Mouse (Mus musculus) thymus, postnatal 25 days (tissue): ENCODE results near the gene Phtf2.
"Not testable (repeated sequence)": the region's sequence is repeated elsewhere in the genome, so short reads cannot be mapped to it uniquely, and the experiment has no call there.

ENCODE experiments used
- DNase-seq: peaks from one replicate; pipeline ENCODE4 v3.0.0; 2022

The Phtf2 gene

DNA sequence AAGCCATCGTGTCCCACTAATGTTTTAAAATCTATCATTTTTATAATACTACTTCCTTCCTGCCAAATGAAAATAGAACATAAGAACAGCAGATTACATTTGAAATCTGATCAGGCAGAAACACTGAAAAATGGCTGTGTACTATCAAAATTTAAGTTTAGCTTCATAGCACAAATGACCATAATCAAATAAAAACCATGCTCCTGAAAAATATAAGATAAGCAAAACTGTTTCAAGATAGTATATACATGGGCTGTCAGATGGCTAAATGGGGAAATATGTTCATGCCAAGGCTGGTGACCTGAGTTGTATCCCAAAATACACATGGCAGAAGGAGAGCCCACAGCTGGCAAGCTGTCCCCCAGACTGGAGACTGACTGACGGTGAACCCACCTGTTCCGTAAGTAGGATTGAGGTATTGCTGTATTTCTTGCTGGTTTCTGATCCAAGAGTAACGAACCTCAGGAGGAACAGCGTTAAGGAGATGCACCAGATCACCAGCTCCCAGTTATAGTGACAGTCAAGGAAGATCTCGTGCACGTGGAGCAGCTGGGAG, 116.5 kb downstream of the Phtf2 start:
- DNase-seq, result no peak

- not testable (repeated sequence) for DNase-seq
Observed at GRCm38 (mm10) chr5:20762441-20762840, 119.5 kb downstream of the Phtf2 start.

GRCm38 (mm10) chr5:20760368-20761162, 121.4 kb downstream of the Phtf2 start:
- no peak for DNase-seq

DNA sequence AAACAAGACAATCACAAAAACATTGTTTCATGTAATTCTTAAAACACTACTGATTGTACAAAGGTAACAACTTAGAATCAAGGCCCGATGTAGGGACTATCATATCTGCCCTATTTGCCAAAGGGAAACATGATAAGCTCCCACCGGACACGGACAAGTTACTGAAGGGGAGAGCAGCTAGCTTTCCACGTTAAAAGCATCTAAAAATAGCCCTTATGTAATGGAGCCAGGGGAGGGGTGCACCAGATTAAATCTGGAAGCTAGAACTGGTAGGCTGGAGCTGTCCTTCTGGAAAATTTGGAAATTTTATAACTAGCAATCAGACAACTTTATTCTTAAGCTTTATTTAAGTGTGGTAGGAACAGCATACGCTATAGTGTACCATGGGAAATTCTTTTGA, 122.2 kb downstream of the Phtf2 start:
- no peak for DNase-seq

DNA sequence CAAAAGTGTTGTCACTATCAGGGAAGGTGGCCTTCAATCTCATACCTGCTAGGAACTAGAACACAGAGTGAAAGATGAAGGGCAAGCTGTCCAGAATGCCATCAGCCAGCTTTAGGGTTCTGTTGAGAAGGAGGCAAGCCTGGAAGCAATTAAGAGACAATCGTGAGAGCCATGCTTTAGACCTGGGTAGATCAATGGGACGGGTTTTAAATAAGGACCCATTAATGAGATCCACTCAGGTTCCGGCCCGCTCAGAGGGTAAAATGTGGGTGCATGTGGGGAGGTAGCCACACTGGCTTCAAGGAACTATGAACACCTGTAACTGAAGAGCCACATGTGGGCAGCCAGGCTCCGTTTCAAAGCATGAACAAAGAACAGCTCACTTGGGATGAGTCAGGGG, 128.0 kb downstream of the Phtf2 start:
- no peak for DNase-seq

GRCm38 (mm10) chr5:20753096-20753495, 128.8 kb downstream of the Phtf2 start:
- DNase-seq, result no peak

DNA sequence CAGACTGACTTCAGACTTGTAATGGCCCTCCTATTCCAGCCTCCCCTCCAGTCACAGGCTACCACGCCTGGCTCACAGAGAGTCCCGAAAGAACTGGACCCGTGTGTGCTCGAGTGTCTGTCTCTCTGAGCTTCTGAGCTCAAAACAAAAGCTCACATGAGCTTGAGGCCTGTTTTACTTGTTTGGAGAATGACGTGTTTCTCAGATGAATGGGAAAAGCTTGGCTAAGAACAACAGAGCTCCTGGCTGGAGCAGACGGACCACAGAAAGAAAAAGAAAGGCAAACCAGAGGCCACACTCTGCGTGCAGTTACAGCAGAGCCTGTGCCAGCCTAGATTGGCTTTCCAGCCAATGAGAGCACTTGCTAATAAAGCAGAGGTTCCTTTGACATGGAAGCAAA, 130.2 kb downstream of the Phtf2 start:
- DNase-seq, result no peak

DNA sequence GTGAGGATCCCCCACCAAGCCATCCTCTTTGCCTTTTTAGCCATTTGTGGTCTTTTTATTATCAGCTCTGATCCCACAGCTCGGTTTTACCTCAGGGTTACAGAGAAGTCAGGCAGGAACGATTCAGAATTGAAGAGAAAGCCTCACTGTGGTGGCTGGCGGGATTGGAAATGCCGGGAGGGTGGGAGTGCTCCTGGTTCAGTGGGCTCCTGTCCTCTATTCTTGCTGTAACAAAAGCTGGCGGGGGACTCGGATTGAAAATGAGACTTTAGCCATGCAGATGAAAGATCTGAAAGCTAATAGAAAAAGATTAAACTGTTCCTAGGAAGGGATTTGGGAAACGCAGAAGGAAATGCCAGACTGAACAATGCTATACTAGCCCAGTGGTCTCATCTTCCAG, 130.9 kb downstream of the Phtf2 start:
- DNase-seq, result no peak

GRCm38 (mm10) chr5:20749535-20749934, 132.4 kb downstream of the Phtf2 start:
- peak; percentile 16 for DNase-seq

DNA sequence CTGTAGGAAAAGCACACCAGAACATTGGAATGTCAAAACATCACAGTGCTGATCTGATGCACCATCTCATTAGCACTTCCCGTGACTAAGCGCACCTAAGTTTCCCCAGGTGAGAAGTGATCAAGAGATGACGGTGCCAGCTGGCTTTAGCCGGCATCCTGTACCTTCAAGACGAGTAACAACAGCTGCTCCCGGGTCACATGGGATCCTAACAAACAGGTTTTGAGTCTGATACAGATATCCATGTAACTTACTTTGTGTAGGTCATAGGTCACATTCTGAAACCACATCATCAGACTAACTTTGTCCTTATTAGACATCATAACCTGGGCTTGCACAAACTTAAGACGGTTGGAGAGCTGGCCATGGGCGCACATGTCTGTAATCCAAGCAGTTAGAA, 133.1 kb downstream of the Phtf2 start:
- no peak for DNase-seq

DNA sequence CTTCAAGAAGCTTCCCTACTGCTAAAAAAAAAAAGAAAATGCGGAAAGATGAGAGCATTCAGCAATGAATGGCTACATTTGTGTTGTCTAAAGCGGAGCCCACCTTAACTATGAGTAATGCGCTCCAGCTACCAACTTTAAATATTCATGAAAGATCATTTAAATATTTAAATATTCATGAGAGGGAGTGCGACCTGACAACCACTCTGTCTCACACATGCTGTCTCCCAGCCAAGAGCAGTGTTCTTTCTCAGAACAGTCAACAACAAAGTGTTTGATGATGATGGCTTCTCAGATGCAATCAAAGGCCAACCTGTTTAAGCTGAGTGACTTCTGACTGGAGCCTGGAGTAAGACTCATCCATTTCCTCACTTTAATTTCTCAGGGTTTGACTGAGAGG, 133.8 kb downstream of the Phtf2 start:
- no peak for DNase-seq

DNA sequence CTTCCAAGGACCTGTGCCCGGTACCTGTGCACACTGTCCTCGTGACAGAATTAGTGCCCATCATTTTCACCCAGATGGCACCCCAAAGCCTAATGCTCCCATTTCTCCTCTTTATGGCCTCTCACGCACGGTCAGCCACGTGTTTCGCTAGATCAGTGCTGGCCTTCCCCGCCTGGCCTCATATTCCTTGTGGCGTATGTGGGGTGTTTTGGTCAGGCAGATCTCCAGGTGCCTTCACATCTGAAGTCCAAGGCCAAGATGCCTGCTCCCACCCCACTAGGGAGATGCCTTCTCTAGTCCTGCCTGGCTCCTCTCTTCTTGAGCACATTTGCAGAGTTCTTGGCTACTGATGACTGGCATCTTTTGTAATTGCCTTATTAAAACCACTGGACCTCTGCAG, 140.0 kb downstream of the Phtf2 start:
- DNase-seq, result no peak

DNA sequence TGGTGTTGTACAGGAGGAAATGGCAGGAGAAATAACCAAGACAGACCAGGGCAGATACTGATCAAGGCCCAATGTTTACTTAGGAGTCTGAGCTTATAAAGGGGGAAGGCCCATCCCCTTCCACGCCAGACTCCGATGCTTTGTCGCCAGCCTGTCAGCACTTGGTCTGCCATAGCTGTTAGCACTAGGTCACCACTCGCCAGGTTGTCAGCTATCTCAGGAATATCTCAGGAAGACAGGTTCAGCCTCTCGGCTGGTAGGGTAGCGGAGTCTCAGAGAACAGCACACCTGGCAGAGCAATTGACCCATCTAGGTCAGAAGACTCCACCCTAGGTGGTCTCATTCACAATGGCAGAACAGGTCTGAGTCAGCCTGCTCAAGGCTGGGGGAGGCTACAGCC, 140.7 kb downstream of the Phtf2 start:
- DNase-seq, result no peak

DNA sequence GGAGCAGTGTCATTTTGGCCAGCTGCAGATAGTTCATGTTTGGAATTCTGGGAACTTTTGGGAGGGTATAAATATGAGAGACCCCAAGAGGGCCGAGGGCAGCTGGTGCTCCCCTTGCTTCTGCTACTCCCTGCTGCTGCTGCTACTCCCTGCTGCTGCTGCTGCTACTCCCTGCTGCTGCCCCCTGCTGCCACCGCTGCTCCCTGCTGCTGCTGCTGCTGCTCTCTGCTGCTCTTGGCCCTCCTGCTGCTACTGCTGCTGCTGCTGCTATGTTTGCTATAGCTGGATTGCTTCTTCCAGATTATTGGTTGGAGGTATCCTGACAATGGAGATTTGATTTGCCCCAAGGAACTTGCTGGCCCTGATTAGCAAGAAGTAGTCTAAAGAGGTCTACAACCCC, 143.1 kb downstream of the Phtf2 start:
- peak; percentile 9 for DNase-seq

GRCm38 (mm10) chr5:20723226-20723625, 158.7 kb downstream of the Phtf2 start:
- DNase-seq, result not testable (repeated sequence)

- no peak for DNase-seq
Observed at GRCm38 (mm10) chr5:20720201-20720900, 161.6 kb downstream of the Phtf2 start.

DNA sequence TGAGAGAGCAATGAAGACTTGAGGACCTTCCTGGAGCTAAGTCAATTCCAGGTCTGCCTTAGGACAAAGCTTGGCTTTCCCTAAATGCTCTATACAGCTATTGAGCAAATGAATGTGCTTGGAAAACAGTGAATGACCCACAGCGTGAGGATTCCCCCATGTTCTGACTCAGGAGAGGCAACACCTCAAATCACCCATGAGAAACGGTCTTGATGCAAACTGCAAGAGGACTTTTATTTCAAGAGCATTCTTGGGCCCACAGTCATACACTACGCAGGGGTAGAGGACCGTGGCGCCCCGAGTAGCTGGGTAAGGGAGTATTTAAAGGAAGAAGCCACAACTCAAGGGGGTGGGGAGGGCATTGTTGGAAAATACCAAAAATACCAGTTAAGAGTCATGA, 165.9 kb downstream of the Phtf2 start:
- not testable (repeated sequence) for DNase-seq

DNA sequence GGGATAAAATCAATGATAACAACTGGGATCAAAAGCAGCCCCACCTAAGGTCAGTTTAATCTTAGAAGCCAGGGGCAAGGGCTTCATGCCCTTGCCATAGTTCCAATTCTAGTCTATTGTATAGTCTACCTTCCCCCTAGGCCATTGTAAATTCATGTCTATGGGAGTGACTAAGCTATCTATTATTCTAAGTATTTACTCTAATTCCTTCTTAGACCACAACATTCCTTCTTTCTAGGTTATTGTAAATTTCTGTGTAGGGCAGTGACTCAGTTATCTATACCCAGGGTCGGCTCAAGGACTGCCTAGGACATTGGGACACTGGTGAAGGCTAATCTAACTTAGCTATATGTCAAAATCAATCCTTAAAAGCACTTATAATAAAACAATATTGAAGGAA, 167.3 kb downstream of the Phtf2 start:
- not testable (repeated sequence) for DNase-seq

DNA sequence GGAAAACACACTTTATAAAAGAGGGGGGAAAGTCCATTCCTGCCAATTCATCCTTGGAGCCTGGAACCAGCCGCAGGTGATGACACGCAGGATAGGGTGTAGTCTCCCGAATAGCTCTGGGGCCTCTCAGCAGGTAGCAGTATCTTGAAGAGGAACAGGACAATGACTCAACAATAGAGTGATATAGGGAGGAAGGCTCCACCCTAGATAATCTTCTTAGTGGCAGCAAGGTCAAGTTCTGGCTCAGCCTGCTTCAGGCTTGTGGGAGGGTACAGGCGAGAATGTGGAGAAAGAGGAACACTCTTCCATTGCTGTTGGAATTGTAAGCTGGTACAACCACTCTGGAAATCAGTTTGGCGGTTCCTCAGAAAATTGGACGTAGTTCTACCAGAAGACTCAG, 171.1 kb downstream of the Phtf2 start:
- not testable (repeated sequence) for DNase-seq
